Mouse (Mus musculus) left cerebral cortex, postnatal 25 days (tissue): ENCODE results near the gene Rnf150. TPM values are rescaled to one million over a fixed set of nuclear protein-coding genes. Genes with fewer than 3 reads are reported as not detected.

Source experiments
- DNase-seq, 2 experiments: peaks; one replicate each; pipeline ENCODE4 v3.0.0; 2022; ENCODE audit warnings: low spot score in 2 of 2, mixed read lengths in 1 of 2
- intact Hi-C: fragments of 180-260 bp; cut with DNase I; formaldehyde crosslinking; loops from one replicate; pipeline ENCODE4 v1.15.1; 2025
- total RNA-seq, 2 experiments: library from RNA; stranded (reverse); gene quantifications; 2 replicates each; pipeline ENCODE4 v1.2.3; 2021

Rnf150 gene
- total RNA-seq, 2 experiments from 2014 or later: 41.3 to 47.5 TPM

GRCm38 (mm10) chr8:82875135-82875534 is 12.0 kb downstream of the Rnf150 start:
- intact Hi-C loops: no loop called here

GRCm38 (mm10) chr8:82884480-82884879 is 21.3 kb downstream of the Rnf150 start:
- intact Hi-C loops: no loop called here
- no peak for DNase-seq

More at GRCm38 (mm10) chr8:82875135-82875534, 12.0 kb downstream of the Rnf150 start:
- no peak for DNase-seq

- intact Hi-C loops: no loop called here
- no peak for DNase-seq
Measured at GRCm38 (mm10) chr8:82887234-82887633, 24.1 kb downstream of the Rnf150 start.

- no peak for DNase-seq
- intact Hi-C loops: no loop called here
Measured at GRCm38 (mm10) chr8:82889062-82889720, 26.0 kb downstream of the Rnf150 start.

- intact Hi-C loops: no loop called here
- DNase-seq: no peak
Measured at GRCm38 (mm10) chr8:82895091-82895490, 31.9 kb downstream of the Rnf150 start.

GRCm38 (mm10) chr8:82896796-82897195 is 33.6 kb downstream of the Rnf150 start:
- DNase-seq: no peak
- intact Hi-C loops: no loop called here

GRCm38 (mm10) chr8:82897628-82898458 is 34.7 kb downstream of the Rnf150 start:
- intact Hi-C loops: no loop called here
- no peak for DNase-seq

GRCm38 (mm10) chr8:82898459-82898841 is 35.3 kb downstream of the Rnf150 start:
- intact Hi-C loops: no loop called here
- no peak for DNase-seq

GRCm38 (mm10) chr8:82900958-82901357 is 37.8 kb downstream of the Rnf150 start:
- intact Hi-C loops: no loop called here
- DNase-seq: no peak

- intact Hi-C loops: no loop called here
- no peak for DNase-seq
Measured at GRCm38 (mm10) chr8:82901549-82902138, 38.5 kb downstream of the Rnf150 start.

GRCm38 (mm10) chr8:82903497-82903896 is 40.3 kb downstream of the Rnf150 start:
- no peak for DNase-seq
- intact Hi-C loops: no loop called here

- intact Hi-C loops: no loop called here
- DNase-seq: no peak
Measured at GRCm38 (mm10) chr8:82907271-82907670, 44.1 kb downstream of the Rnf150 start.

GRCm38 (mm10) chr8:82911436-82911835 is 48.3 kb downstream of the Rnf150 start:
- intact Hi-C loops: no loop called here
- DNase-seq: no peak

GRCm38 (mm10) chr8:82912282-82912681 is 49.1 kb downstream of the Rnf150 start:
- intact Hi-C loops: no loop called here
- DNase-seq: no peak

GRCm38 (mm10) chr8:82914543-82914942 is 51.4 kb downstream of the Rnf150 start:
- intact Hi-C loops: no loop called here
- no peak for DNase-seq

- no peak for DNase-seq
- intact Hi-C loops: no loop called here
Measured at GRCm38 (mm10) chr8:82916851-82917539, 53.8 kb downstream of the Rnf150 start.

GRCm38 (mm10) chr8:82917540-82918316 is 54.6 kb downstream of the Rnf150 start:
- no peak for DNase-seq

GRCm38 (mm10) chr8:82919676-82920075 is 56.5 kb downstream of the Rnf150 start:
- intact Hi-C loops: no loop called here
- DNase-seq: no peak

More at GRCm38 (mm10) chr8:82917540-82918316, 54.6 kb downstream of the Rnf150 start:
- intact Hi-C loops: no loop called here

GRCm38 (mm10) chr8:82920124-82920523 is 57.0 kb downstream of the Rnf150 start:
- no peak for DNase-seq
- intact Hi-C loops: no loop called here
